Mouse (Mus musculus): ENCODE measurements around the gene Etfdh. TPM values are rescaled to one million over a fixed set of nuclear protein-coding genes. Genes with fewer than 3 reads are reported as not detected.

Etfdh gene
- 26.1 TPM for polyA plus RNA-seq (2014; fragmentation: Illumina TruSeq; extraction: RNeasy Lipid Tissue Mini Kit (QIAGEN cat#74804); ENCODE audit: insufficient read depth, low read depth, low replicate concordance)

DNA sequence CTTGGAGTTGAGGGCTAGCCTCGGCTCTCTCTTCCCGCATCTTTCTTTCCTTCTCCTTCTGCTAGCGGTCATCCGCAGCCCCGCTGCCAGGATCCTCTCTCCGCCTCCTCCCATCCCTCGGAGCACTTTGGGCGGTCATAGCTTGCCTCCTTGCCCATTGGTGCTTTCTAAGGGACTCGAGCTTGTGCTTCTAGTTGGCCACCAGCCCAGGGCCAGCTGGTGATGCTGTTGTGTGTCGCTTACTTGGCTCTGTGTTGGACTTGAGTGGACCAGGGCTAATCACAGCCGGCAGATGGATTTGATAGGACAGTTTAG lies at the start of gene Etfdh:
TSS of gene Etfdh (minus strand) at position 85 of the 315 bp plus-strand sequence.

DNA sequence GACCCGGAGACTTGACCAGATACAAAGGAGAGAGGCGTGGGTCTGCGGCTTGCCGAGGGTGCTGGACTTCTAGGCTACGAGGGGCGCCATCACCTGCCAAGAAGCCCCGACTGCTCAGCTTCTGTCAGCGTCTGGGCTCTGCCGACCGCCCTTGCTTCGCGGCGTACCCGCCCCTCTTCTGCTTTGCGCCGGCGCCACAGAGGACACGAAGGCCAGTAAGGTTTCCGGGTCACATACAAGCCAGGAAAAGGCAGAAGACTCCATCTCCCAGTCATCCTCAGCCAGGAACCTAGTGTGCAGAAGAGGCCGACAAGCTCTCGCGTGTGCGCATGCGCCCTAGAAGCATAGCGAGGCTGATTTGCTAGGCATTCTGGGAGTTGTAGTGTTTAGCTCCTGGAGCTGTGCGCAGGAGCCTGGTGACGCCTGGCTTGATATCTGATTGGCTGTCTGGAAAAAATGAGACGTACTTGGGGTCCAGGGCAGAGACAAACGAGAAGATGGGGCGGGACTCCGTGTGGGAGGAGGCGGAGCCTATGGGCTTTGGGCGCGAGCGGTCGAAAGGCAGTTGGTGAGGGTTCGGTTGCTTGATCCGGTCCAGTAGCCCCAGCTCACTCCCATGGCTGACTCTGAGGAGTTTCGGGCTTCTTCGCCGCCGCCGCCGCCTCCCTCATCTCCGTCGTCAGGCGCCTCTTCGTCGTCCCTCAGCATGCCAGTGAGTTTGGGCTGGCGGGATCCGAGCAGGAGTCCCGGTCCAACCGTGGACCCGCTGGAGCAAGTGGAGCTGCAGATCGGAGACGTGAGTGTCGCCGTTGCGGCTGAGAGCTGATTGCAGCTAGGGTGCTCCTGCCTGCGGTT lies 512 bp downstream of the Etfdh start, which contains the start of gene 4930579G24Rik:
TSS of gene 4930579G24Rik (plus strand) at position 519 of the 855 bp plus-strand sequence.

GRCm38 (mm10) chr3:79590863-79591792 lies 38.2 kb downstream of the Etfdh start, which contains the start of gene Ppid:
Gene Ppid, plus strand, starts transcription at chr3:79591342.

GRCm38 (mm10) chr3:79567703-79568362 lies 61.5 kb downstream of the Etfdh start, which contains the start of gene Fnip2:
Gene Fnip2, minus strand, starts transcription at chr3:79567796.

Other genes starting within 250 kb of the Etfdh start
- gene Fnip2, start 61.7 kb downstream of the Etfdh start, polyA plus RNA-seq (2014; fragmentation: Illumina TruSeq; extraction: RNeasy Lipid Tissue Mini Kit (QIAGEN cat#74804); ENCODE audit: insufficient read depth, low read depth, low replicate concordance), result 4.4 TPM
- gene Ppid, start 38.2 kb downstream of the Etfdh start, polyA plus RNA-seq (2014; fragmentation: Illumina TruSeq; extraction: RNeasy Lipid Tissue Mini Kit (QIAGEN cat#74804); ENCODE audit: insufficient read depth, low read depth, low replicate concordance), result 34.3 TPM
- gene 4930579G24Rik, start 421 bp downstream of the Etfdh start, polyA plus RNA-seq (2014; fragmentation: Illumina TruSeq; extraction: RNeasy Lipid Tissue Mini Kit (QIAGEN cat#74804); ENCODE audit: insufficient read depth, low read depth, low replicate concordance), result 1.8 TPM
- gene Rxfp1, start 108.4 kb upstream of the Etfdh start, polyA plus RNA-seq (2014; fragmentation: Illumina TruSeq; extraction: RNeasy Lipid Tissue Mini Kit (QIAGEN cat#74804); ENCODE audit: insufficient read depth, low read depth, low replicate concordance), result 0.19 TPM
- 1.5 TPM for gene Tmem144, start 223.3 kb upstream of the Etfdh start, polyA plus RNA-seq (2014; fragmentation: Illumina TruSeq; extraction: RNeasy Lipid Tissue Mini Kit (QIAGEN cat#74804); ENCODE audit: insufficient read depth, low read depth, low replicate concordance)